Mouse (Mus musculus) forebrain, postnatal 0 days (tissue): ENCODE measurements around the gene Uqcc2. TPM values are rescaled to one million over a fixed set of nuclear protein-coding genes. Genes with fewer than 3 reads are reported as not detected.

ENCODE experiments used
- ATAC-seq: fragments of 200-750 bp; cut with Nextera tagmentation; 2 replicates; pipeline ENCODE4 v1.8.0; 2017; ENCODE audit warnings: mild to moderate bottlenecking, moderate library complexity
- DNase-seq: peaks from one replicate; pipeline ENCODE4 v3.0.0-alpha.2; 2015
- H3K27ac ChIP-seq: fragments of 300-500 bp; sonication (generic); 2 replicates; pipeline ENCODE4 v1.5.1; 2014; ENCODE audit warnings: low read depth, mild to moderate bottlenecking, antibody characterized with exemption, low read length, moderate library complexity, mixed read lengths
- H3K27me3 ChIP-seq: fragments of 300-500 bp; sonication (generic); 2 replicates; pipeline ENCODE4 v1.6.1; 2014; ENCODE audit warnings: mild to moderate bottlenecking, low read length, mixed read lengths; ENCODE audit not compliant: insufficient read depth
- H3K36me3 ChIP-seq: fragments of 300-500 bp; sonication (generic); 2 replicates; pipeline ENCODE4 v1.6.1; 2014; ENCODE audit warnings: mild to moderate bottlenecking, moderate library complexity; ENCODE audit not compliant: insufficient read depth
- H3K4me1 ChIP-seq: fragments of 300-500 bp; sonication (generic); 2 replicates; pipeline ENCODE4 v1.6.1; 2014; ENCODE audit warnings: antibody characterized with exemption; ENCODE audit not compliant: insufficient read depth
- H3K4me2 ChIP-seq: fragments of 300-500 bp; sonication (generic); 2 replicates; pipeline ENCODE4 v1.6.1; 2014; ENCODE audit warnings: low read depth, mild to moderate bottlenecking, moderate library complexity
- H3K4me3 ChIP-seq: fragments of 300-500 bp; sonication (generic); 2 replicates; pipeline ENCODE4 v1.5.1; 2014; ENCODE audit warnings: low read depth, low read length, mixed read lengths
- H3K9ac ChIP-seq: fragments of 300-500 bp; sonication (generic); 2 replicates; pipeline ENCODE4 v1.6.1; 2014; ENCODE audit warnings: mild to moderate bottlenecking
- H3K9me3 ChIP-seq: fragments of 300-500 bp; sonication (generic); 2 replicates; pipeline ENCODE4 v1.6.1; 2016; ENCODE audit warnings: low read length
- CTCF ChIP-seq: sonication (generic); IDR thresholded peaks from 2 replicates; pipeline ENCODE4 v1.5.1; 2016; ENCODE audit warnings: antibody characterized with exemption, control low read depth, low read depth
- WGBS: fragments of 180-500 bp; shearing (Covaris S2); extraction: QIAGEN DNeasy Blood & Tissue Kit; methylation state at CpG from one replicate; pipeline ENCODE4 v1.1.7; 2014; 5-methylcytosine and 5-hydroxymethylcytosine counted together
- polyA plus RNA-seq: library from polyadenylated mRNA; unstranded; fragments of >200 nt; fragmentation: Nextera tagmentation; extraction: Ambion mirVana; gene quantifications from 2 replicates; pipeline ENCODE4 v1.2.1, GENCODE M21; 2015
- total RNA-seq: library from RNA; depleted of rRNA; stranded (reverse); fragments of >200 nt; gene quantifications from 2 replicates; pipeline ENCODE4 v1.2.3, GENCODE M21; 2014

Uqcc2 gene
- total and polyA plus RNA-seq, 2 experiments from 2014 or later, result 214 to 388 TPM

DNA sequence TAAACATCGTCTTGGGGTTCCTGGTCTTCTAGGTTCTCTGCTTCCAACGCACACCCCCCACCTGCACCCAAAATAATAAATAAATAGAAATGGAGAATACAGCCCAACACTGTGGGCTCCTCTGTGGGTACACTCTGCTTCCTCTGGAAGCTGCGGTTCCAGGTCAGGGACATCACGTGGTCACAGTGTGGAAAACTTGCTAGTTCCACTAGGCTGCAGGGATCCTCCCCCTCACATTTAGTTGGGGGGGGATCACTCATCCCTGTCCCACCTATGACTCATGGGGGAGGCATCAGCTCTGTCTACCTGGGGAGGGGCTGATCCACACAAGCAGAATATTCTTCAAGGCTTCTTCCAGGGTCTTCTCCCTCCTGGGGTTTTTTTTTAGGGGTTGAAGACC lies 10.4 kb upstream of the Uqcc2 start:
- Histone ChIP-seq H3K4me1 (no peaks in the 10 kb centered on the region; the same call in 1 of the 2 replicates), H3K27ac (no peak overlapping the region), H3K4me2 (no peak overlapping the region), H3K4me3 (no peak overlapping the region), H3K9ac (no peak overlapping the region), H3K36me3 (no peaks in the 10 kb centered on the region), H3K9me3 (no peaks in the 10 kb centered on the region), H3K27me3 (no peaks in the 10 kb centered on the region)
- no peak for DNase-seq
- no peak for ATAC-seq
- no peak for TF ChIP-seq CTCF
- 66% methylated on average over 4 of the region's 4 CpGs for WGBS

DNA sequence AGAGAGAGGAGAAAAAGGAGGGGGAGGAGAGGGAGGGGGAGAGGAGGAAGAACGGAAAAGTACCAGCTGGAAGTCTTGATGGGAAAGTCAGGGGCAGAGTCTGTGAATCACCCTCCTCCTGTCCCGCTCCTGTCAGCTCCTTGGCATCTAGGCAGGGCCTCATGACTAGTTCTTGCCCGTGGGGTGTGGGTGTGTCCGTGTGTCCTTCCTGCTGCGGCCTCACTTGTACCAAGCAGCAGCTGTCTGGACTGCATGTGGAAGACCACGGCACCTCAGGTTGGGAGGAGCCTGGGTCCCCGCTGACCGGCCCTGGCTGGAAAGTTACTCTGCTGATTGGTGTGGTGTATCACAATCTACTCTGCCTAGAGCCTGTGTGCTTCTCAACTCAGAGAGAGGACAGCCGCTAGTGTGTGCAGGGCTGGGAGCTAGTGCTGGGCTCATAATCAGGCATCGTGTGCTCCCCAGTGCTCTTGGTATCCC lies 8.3 kb upstream of the Uqcc2 start:
- Histone ChIP-seq H3K4me1 (no peaks in the 10 kb centered on the region; the same call in 1 of the 2 replicates), H3K4me3 (no peak overlapping the region), H3K27ac (no peak overlapping the region), H3K27me3 (no peaks in the 10 kb centered on the region), H3K4me2 (no peak overlapping the region), H3K36me3 (no peaks in the 10 kb centered on the region), H3K9me3 (no peaks in the 10 kb centered on the region), H3K9ac (no peak overlapping the region)
- no peak for DNase-seq
- WGBS, result 42% methylated on average over 10 of the region's 10 CpGs
- TF ChIP-seq CTCF, result no peak
- ATAC-seq, result no peak

DNA sequence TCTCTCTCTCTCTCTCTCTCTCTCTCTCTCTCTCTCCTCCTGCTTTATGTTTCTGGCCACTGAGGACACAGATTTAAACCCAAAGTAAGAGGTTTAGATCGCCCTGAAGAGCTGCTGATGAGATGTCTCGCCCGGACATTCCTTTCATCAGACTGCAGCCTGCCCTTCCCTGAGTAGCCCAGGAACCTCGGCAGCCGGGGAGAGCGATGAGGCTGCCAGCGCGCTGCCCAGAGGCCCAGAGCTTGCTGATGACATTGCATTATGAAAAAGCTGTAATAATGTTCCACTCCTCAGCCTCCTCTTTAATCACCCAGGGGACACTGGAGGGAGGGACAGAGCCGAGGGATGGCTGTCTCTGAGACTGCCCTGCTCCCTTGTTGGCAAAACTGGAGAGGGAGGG lies 6.5 kb upstream of the Uqcc2 start:
- ATAC-seq, result no peak
- Histone ChIP-seq H3K9me3 (no peaks in the 10 kb centered on the region), H3K27me3 (no peaks in the 10 kb centered on the region), H3K4me1 (no peaks in the 10 kb centered on the region; the same call in 1 of the 2 replicates), H3K36me3 (no peaks in the 10 kb centered on the region), H3K4me3 (no peak overlapping the region), H3K9ac (no peak overlapping the region), H3K27ac (no peak overlapping the region), H3K4me2 (no peak overlapping the region)
- WGBS, result 47% methylated on average over 9 of the region's 9 CpGs
- no peak for DNase-seq
- TF ChIP-seq CTCF, result no peak

DNA sequence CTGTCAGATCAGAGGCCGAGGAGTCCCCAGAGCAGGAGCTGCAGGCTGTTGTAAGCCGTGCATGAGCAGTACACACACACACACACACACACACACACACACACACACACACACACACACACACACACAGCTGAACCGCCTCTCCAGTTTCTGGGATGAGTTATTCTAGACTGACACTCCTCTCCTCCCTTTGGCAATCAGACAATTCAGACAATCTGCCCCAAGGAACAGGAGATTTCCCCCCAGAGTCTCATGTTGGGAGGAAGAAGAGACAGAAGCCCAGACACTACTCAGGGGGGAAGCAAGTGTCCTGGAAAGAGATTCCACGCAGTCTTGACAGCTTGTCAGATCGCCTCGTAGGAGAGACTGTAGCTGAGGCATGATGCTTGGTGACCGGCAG lies 5.6 kb upstream of the Uqcc2 start:
- H3K27me3 ChIP-seq, result no peaks in the 10 kb centered on the region
- ATAC-seq (no peak), DNase-seq (peak; percentile 43)
- no peaks in the 10 kb centered on the region; the same call in 1 of the 2 replicates for H3K4me1 ChIP-seq
- no peaks in the 10 kb centered on the region for H3K36me3 ChIP-seq
- no peak overlapping the region for H3K9ac ChIP-seq
- no peak for TF ChIP-seq CTCF
- no peak overlapping the region for H3K27ac ChIP-seq
- H3K9me3 ChIP-seq, result no peaks in the 10 kb centered on the region
- 31% methylated on average over 7 of the region's 7 CpGs for WGBS
- no peak overlapping the region for H3K4me3 ChIP-seq
- no peak overlapping the region for H3K4me2 ChIP-seq

DNA sequence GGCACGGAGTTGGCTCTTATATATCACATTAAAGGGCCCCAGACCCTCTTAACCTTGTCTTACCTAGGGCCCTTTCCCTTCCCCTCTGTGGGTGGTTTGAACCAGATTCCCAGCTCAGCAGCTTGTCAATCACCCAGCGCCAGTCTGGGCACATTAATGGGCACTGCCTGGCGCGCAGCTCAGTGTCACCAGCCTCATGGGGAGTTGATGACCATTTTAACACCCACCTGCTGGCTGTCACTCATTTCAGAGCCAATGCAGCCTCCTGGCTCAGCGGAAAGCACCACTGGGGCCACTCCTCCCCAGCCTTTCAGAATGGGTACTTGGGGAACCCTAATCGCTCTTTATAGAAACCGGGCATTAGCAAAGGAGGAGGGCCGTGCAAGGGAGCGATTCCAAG lies 4.7 kb upstream of the Uqcc2 start:
- Histone ChIP-seq H3K4me2 (no peak overlapping the region), H3K4me3 (no peak overlapping the region), H3K36me3 (no peaks in the 10 kb centered on the region), H3K9me3 (no peaks in the 10 kb centered on the region), H3K27me3 (no peaks in the 10 kb centered on the region), H3K4me1 (peaks cover under 1% of the 10 kb centered on the region), H3K27ac (no peak overlapping the region), H3K9ac (no peak overlapping the region)
- no peak for DNase-seq
- ATAC-seq, result no peak
- WGBS, result 18% methylated on average over 9 of the region's 9 CpGs
- TF ChIP-seq CTCF, result no peak

DNA sequence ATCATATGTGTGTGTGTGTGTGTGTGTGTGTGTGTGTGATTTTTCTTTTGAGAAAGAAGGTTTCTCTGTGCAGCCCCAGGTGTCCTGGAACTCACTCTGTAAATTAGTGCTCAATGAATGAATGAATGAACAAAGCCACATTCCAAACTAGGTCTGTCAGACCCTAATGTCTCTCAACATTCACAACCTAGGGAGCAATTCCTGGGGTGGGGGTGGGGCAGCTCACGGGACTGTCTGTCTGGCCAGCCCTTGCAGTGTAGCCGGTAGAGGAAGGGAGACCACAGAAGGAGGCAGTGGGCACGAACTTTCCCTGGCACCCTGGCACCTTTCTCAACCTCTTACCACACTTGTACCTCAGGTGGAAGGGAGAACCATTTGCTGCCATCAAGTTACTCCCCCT lies 999 bp upstream of the Uqcc2 start:
- TF ChIP-seq CTCF, result no peak
- Histone ChIP-seq H3K4me3 (no peak overlapping the region), H3K9ac (no peak overlapping the region), H3K4me2 (no peak overlapping the region), H3K4me1 (peaks cover 11% of the 10 kb centered on the region), H3K36me3 (no peaks in the 10 kb centered on the region), H3K27me3 (no peaks in the 10 kb centered on the region), H3K27ac (no peak overlapping the region), H3K9me3 (no peaks in the 10 kb centered on the region)
- DNase-seq (no peak), ATAC-seq (no peak)
- 21% methylated on average over 3 of the region's 3 CpGs for WGBS

DNA sequence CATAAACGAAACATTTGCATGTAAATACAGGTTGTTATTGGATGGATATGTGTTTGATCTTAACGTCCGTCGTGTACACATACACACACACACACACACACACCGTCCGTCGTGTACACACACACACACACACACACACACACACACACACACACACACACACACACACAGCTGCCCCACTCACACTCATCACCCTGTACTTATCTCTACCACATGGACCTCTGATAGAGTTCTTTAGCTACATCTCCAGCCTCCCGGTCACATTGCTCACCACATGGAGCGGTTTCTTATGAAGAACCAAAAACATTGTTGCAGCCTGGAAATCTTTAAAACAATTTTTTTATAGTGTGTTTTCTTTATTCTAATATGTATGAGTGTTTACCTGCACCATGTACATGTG lies 471 bp upstream of the Uqcc2 start:
- DNase-seq (no peak), ATAC-seq (no peak)
- Histone ChIP-seq H3K4me3 (peak overlapping the region; percentile 65), H3K27ac (peak overlapping the region; percentile 86), H3K4me1 (peaks cover 11% of the 10 kb centered on the region; the same call in 1 of the 2 replicates), H3K4me2 (peak overlapping the region; percentile 58), H3K27me3 (no peaks in the 10 kb centered on the region), H3K9ac (peak overlapping the region; percentile 82), H3K36me3 (no peaks in the 10 kb centered on the region), H3K9me3 (no peaks in the 10 kb centered on the region)
- WGBS, result 19% methylated on average over 9 of the region's 9 CpGs
- TF ChIP-seq CTCF, result no peak
